Mouse (Mus musculus): ENCODE results near the gene Psmb6.

Gene Psmb6

GRCm38 (mm10) chr11:70525184-70525678 is at the start of gene Psmb6:
Gene Psmb6, plus strand, starts transcription at chr11:70525367.
- peak; percentile 93 for DNase-seq (ENCODE audit: low spot score)

- DNase-seq (ENCODE audit: low spot score): no peak
These were observed 39.7 kb upstream of the Psmb6 start for GRCm38 (mm10) chr11:70485498-70485897.

GRCm38 (mm10) chr11:70487816-70488215 is 37.4 kb upstream of the Psmb6 start:
- DNase-seq (ENCODE audit: low spot score): no peak

GRCm38 (mm10) chr11:70489138-70489537 is 36.0 kb upstream of the Psmb6 start:
- no peak for DNase-seq (ENCODE audit: low spot score)

- no peak for DNase-seq (ENCODE audit: low spot score)
These were observed 35.5 kb upstream of the Psmb6 start for GRCm38 (mm10) chr11:70489684-70490083.

GRCm38 (mm10) chr11:70499566-70500475 is 25.3 kb upstream of the Psmb6 start:
- DNase-seq (ENCODE audit: low spot score): no peak

GRCm38 (mm10) chr11:70500476-70500812 is 24.7 kb upstream of the Psmb6 start:
- no peak for DNase-seq (ENCODE audit: low spot score)

GRCm38 (mm10) chr11:70502018-70502417 is 23.1 kb upstream of the Psmb6 start:
- no peak for DNase-seq (ENCODE audit: low spot score)

- no peak for DNase-seq (ENCODE audit: low spot score)
These were observed 20.2 kb upstream of the Psmb6 start, which contains the start of gene Tm4sf5 for GRCm38 (mm10) chr11:70504970-70505369. Gene Tm4sf5, plus strand, starts transcription at chr11:70505244.

GRCm38 (mm10) chr11:70506385-70506784 is 18.8 kb upstream of the Psmb6 start:
- DNase-seq (ENCODE audit: low spot score): no peak

- DNase-seq (ENCODE audit: low spot score): no peak
These were observed 18.1 kb upstream of the Psmb6 start for GRCm38 (mm10) chr11:70506962-70507515.

- no peak for DNase-seq (ENCODE audit: low spot score)
These were observed 15.2 kb upstream of the Psmb6 start for GRCm38 (mm10) chr11:70509753-70510564.

- DNase-seq (ENCODE audit: low spot score): no peak
These were observed 13.9 kb upstream of the Psmb6 start for GRCm38 (mm10) chr11:70511242-70511641.

- DNase-seq (ENCODE audit: low spot score): no peak
These were observed 13.3 kb upstream of the Psmb6 start for GRCm38 (mm10) chr11:70511825-70512224.

- DNase-seq (ENCODE audit: low spot score): no peak
These were observed 12.3 kb upstream of the Psmb6 start for GRCm38 (mm10) chr11:70512709-70513342.

- no peak for DNase-seq (ENCODE audit: low spot score)
These were observed 11.6 kb upstream of the Psmb6 start for GRCm38 (mm10) chr11:70513520-70513919.

GRCm38 (mm10) chr11:70514288-70514687 is 10.9 kb upstream of the Psmb6 start, which contains the start of gene Vmo1:
Gene Vmo1, minus strand, starts transcription at chr11:70514616.
- DNase-seq (ENCODE audit: low spot score): no peak

GRCm38 (mm10) chr11:70516352-70516751 is 8.8 kb upstream of the Psmb6 start:
- DNase-seq (ENCODE audit: low spot score): no peak

GRCm38 (mm10) chr11:70518436-70518835 is 6.7 kb upstream of the Psmb6 start:
- no peak for DNase-seq (ENCODE audit: low spot score)

- no peak for DNase-seq (ENCODE audit: low spot score)
These were observed 6.2 kb upstream of the Psmb6 start, which contains the start of gene Gltpd2 for GRCm38 (mm10) chr11:70518923-70519322. Gene Gltpd2, plus strand, starts transcription at chr11:70519196.

GRCm38 (mm10) chr11:70520178-70520769 is 4.9 kb upstream of the Psmb6 start:
- no peak for DNase-seq (ENCODE audit: low spot score)

Data from ovary, adult 18-20 months (tissue).